Comparison of ENCODE assay signal across 24 mouse cellular contexts in the genomic region with DNA sequence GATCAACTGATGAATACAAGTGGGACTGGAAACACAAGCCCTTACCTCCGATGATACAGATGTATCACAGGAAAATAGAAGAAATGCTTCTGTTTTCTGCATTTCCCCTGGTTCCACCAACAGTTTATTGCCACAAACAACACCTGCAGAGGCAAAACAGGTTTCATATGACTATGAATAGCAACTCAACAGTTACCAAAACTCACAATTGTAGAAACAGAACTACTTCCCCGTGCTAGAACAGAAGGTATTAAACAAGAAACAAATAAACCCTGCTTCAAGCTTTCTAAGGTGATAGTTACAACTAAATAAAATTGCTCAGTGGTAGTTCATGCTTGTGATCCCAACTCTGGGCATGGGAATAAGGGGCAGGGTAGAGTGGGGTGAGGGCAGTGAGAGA. TPM values are rescaled to one million over a fixed set of nuclear protein-coding genes. Genes with fewer than 3 reads are reported as not detected.
DNase-seq lines count a peak whose midpoint lies in the region; ATAC-seq and TF ChIP-seq lines count a peak whose summit lies in the region.
"Had no signal": no experiment of that assay in that cellular context is flagged by ENCODE, and none has a peak within 500 bp of the region (broad histone marks: within the 10 kb centered on the region; RNA-seq: fewer than 3 reads in every experiment).

No protein-coding gene starts in this region.

- no peak for ATAC-seq in liver, postnatal 0 days
- ATAC-seq in liver, embryonic 12.5 days: no peak
- ATAC-seq: activated CD4-positive, CD25-positive, alpha-beta regulatory T cell, adult 4 months; forebrain, embryonic 14.5 days; forebrain, embryonic 16.5 days; Patski had no signal

- no peak for TF ChIP-seq CTCF in liver, postnatal 0 days (IDR thresholded peaks at IDR 0.05; ENCODE audit: low read depth)
- TF ChIP-seq CTCF in thymus, adult 2 months (IDR thresholded peaks at IDR 0.05; ENCODE audit: borderline replicate concordance, control insufficient read depth, extremely low read depth, insufficient read depth, low read length, poor library complexity): no peak

- no peaks in the 10 kb centered on the region for H3K9me3 ChIP-seq in liver, postnatal 0 days (ENCODE audit: low read length)
- H3K9me3 ChIP-seq in liver, embryonic 12.5 days (replicated peaks): no peaks in the 10 kb centered on the region
- H3K9me3 ChIP-seq: embryonic facial prominence, embryonic 13.5 days; embryonic facial prominence, embryonic 15.5 days; forebrain, embryonic 10.5 days; forebrain, embryonic 12.5 days; G1E had no signal

- peaks cover 68% of the 10 kb centered on the region for H3K36me3 ChIP-seq in liver, postnatal 0 days (replicated peaks; ENCODE audit: insufficient read depth, low read length)
- peaks cover 85% of the 10 kb centered on the region for H3K36me3 ChIP-seq in liver, embryonic 12.5 days
- peaks cover 22% of the 10 kb centered on the region for H3K36me3 ChIP-seq in thymus, adult 2 months (ENCODE audit: control insufficient read depth, insufficient read depth, low read length)

- TF ChIP-seq POLR2A in thymus, adult 2 months (IDR thresholded peaks at IDR 0.05; ENCODE audit: control insufficient read depth, extremely low read depth, insufficient read depth, low read length, poor library complexity): no peak

- H3K4me2 ChIP-seq in liver, postnatal 0 days (ENCODE audit: low read depth, low read length): no peak overlapping the region
- H3K4me2 ChIP-seq in liver, embryonic 12.5 days: no peak overlapping the region
- H3K4me2 ChIP-seq: embryonic facial prominence, embryonic 13.5 days; embryonic facial prominence, embryonic 15.5 days; forebrain, embryonic 12.5 days had no signal

- DNase-seq in liver, postnatal 0 days: no peak
- no peak for DNase-seq in thymus, adult 2 months
- DNase-seq in thymus, postnatal 4 days: no peak
- no peak for DNase-seq in adrenal gland, adult 8-10 months
- DNase-seq: adrenal gland, postnatal 10 days; adrenal gland, postnatal 25 days; cerebellum, adult 11 months; cerebellum, adult 18-20 months; cerebellum, adult 8-10 months; cerebellum, adult 9-11 months; cerebellum, postnatal 14 days; cerebellum, postnatal 36 days; embryo, embryonic 11 days had no signal

- H3K4me3 ChIP-seq in liver, postnatal 0 days (ENCODE audit: low read depth, low read length): no peak overlapping the region
- H3K4me3 ChIP-seq in liver, embryonic 12.5 days: no peak overlapping the region
- no peak overlapping the region for H3K4me3 ChIP-seq in thymus, adult 2 months (ENCODE audit: control insufficient read depth, insufficient read depth, low read length)
- H3K4me3 ChIP-seq: embryonic facial prominence, embryonic 13.5 days; embryonic facial prominence, embryonic 15.5 days; erythroblast, embryonic 14.5 days; forebrain, embryonic 10.5 days; forebrain, embryonic 12.5 days had no signal

- WGBS in liver, postnatal 0 days (ENCODE audit: insufficient replicate concordance): 81% methylated on average over 2 of the region's 2 CpGs
- WGBS in liver, embryonic 12.5 days (ENCODE audit: insufficient replicate concordance): 87% methylated on average over 2 of the region's 2 CpGs
- WGBS in thymus, adult 2 months: 77% methylated on average over 2 of the region's 2 CpGs

- H3K27me3 ChIP-seq in liver, postnatal 0 days (ENCODE audit: insufficient read depth, low read length): no peaks in the 10 kb centered on the region
- no peaks in the 10 kb centered on the region for H3K27me3 ChIP-seq in liver, embryonic 12.5 days (replicated peaks)
- H3K27me3 ChIP-seq in thymus, adult 2 months (ENCODE audit: control insufficient read depth, insufficient read depth, low read length): no peaks in the 10 kb centered on the region
- H3K27me3 ChIP-seq: embryonic facial prominence, embryonic 13.5 days; embryonic facial prominence, embryonic 15.5 days; forebrain, embryonic 12.5 days; Patski had no signal

- no peak overlapping the region for H3K9ac ChIP-seq in liver, postnatal 0 days (replicated peaks)
- H3K9ac ChIP-seq in liver, embryonic 12.5 days: no peak overlapping the region
- H3K9ac ChIP-seq: embryonic facial prominence, embryonic 13.5 days; embryonic facial prominence, embryonic 15.5 days; forebrain, embryonic 12.5 days had no signal

- no peak for TF ChIP-seq EP300 in liver, postnatal 0 days (IDR thresholded peaks at IDR 0.05; ENCODE audit: low read depth)

- peaks cover 5% of the 10 kb centered on the region for H3K4me1 ChIP-seq in liver, postnatal 0 days (ENCODE audit: insufficient read depth)
- H3K4me1 ChIP-seq in liver, embryonic 12.5 days: no peaks in the 10 kb centered on the region
- H3K4me1 ChIP-seq in thymus, adult 2 months (replicated peaks; ENCODE audit: control insufficient read depth, insufficient read depth, low read length): no peaks in the 10 kb centered on the region
- H3K4me1 ChIP-seq: embryonic facial prominence, embryonic 13.5 days; embryonic facial prominence, embryonic 15.5 days; forebrain, embryonic 10.5 days; forebrain, embryonic 12.5 days had no signal

- H3K27ac ChIP-seq in liver, postnatal 0 days (ENCODE audit: low read depth): peak overlapping the region; percentile 64
- no peak overlapping the region for H3K27ac ChIP-seq in liver, embryonic 12.5 days
- peak overlapping the region; percentile 16; the same call in 1 of the 2 replicates for H3K27ac ChIP-seq in thymus, adult 2 months (ENCODE audit: control insufficient read depth, insufficient read depth, low read length)
- H3K27ac ChIP-seq: embryonic facial prominence, embryonic 13.5 days; embryonic facial prominence, embryonic 15.5 days; forebrain, embryonic 10.5 days; forebrain, embryonic 12.5 days had no signal

RNA-seq across cellular contexts. Expression of a gene that starts 11.8 kb away (rescaled TPM):
- polyA plus RNA-seq in liver, postnatal 0 days (2015; fragmentation: Nextera tagmentation; extraction: Ambion mirVana): 17.9 TPM in 2 replicates
- 24.7 and 25.3 TPM in 2 replicates for polyA plus RNA-seq in liver, embryonic 12.5 days (2016; fragmentation: Nextera tagmentation; extraction: Ambion mirVana)
- polyA plus RNA-seq in thymus, adult 2 months (2012; rRNA removed): 34.5 and 35.1 TPM in 2 replicates
- total RNA-seq in adrenal gland, adult 8-10 months (2022): 10 to 100 TPM; 41.3 to 57.6 (median 46.8) TPM

RNA-seq across cellular contexts. Expression of a gene that starts 53.6 kb away (rescaled TPM):
- 18.5 and 22.5 TPM in 2 replicates for polyA plus RNA-seq in liver, postnatal 0 days (2015; fragmentation: Nextera tagmentation; extraction: Ambion mirVana)
- polyA plus RNA-seq in liver, embryonic 12.5 days (2016; fragmentation: Nextera tagmentation; extraction: Ambion mirVana): 52.5 and 55.0 TPM in 2 replicates
- polyA plus RNA-seq in thymus, adult 2 months (2012; rRNA removed): 114 and 116 TPM in 2 replicates
- 100 to 1,000 TPM in 2 of 4 experiments, 10 to 100 TPM in 2; 62.7 to 123 (median 96.4) TPM for total RNA-seq in adrenal gland, adult 8-10 months (2022)

RNA-seq across cellular contexts. Expression of a gene that starts 56.7 kb away (rescaled TPM):
- 77.3 and 79.2 TPM in 2 replicates for polyA plus RNA-seq in liver, postnatal 0 days (2015; fragmentation: Nextera tagmentation; extraction: Ambion mirVana)
- 31.7 and 34.8 TPM in 2 replicates for polyA plus RNA-seq in liver, embryonic 12.5 days (2016; fragmentation: Nextera tagmentation; extraction: Ambion mirVana)
- polyA plus RNA-seq in thymus, adult 2 months (2012; rRNA removed): 107 TPM in 2 replicates
- total RNA-seq in adrenal gland, adult 8-10 months (2022): 10 to 100 TPM; 38.0 to 56.2 (median 46.3) TPM
